Mouse (Mus musculus): ENCODE data around the gene Park7. TPM values are rescaled to one million over a fixed set of nuclear protein-coding genes. Genes with fewer than 3 reads are reported as not detected.

Gene Park7
- 100 to 1,000 TPM; 253 to 269 TPM for total RNA-seq (2021)
- long read RNA-seq, transcript Park7-204 (7 exons, 882 nt), result minor isoform, 6 of 497 reads
- long read RNA-seq, transcript Park7-201 (7 exons, 908 nt), result major isoform, 414 of 497 reads
- long read RNA-seq, partial matches to known transcripts, result 18 of 497 reads
- long read RNA-seq, other reads (novel, unspliced or antisense), result 56 of 497 reads

- DNase-seq (ENCODE audit: low spot score in 2 of 2), result peak; percentile 95 to 98
These were observed at the start of gene Park7, which contains the start of gene Tnfrsf9 for GRCm38 (mm10) chr4:150914290-150914733. TSS of gene Park7 (minus strand) at chr4:150914437. TSS of gene Tnfrsf9 (plus strand) at chr4:150914562.

GRCm38 (mm10) chr4:150963711-150964110, 49.5 kb upstream of the Park7 start:
- DNase-seq (ENCODE audit: low spot score in 2 of 2), result no peak

GRCm38 (mm10) chr4:150962231-150962630, 48.0 kb upstream of the Park7 start:
- no peak for DNase-seq (ENCODE audit: low spot score in 2 of 2)

- DNase-seq (ENCODE audit: low spot score in 2 of 2), result no peak
These were observed 44.3 kb upstream of the Park7 start for GRCm38 (mm10) chr4:150958536-150958935.

- DNase-seq (ENCODE audit: low spot score in 2 of 2), result no peak
These were observed 42.8 kb upstream of the Park7 start for GRCm38 (mm10) chr4:150957106-150957458.

GRCm38 (mm10) chr4:150956369-150957105, 42.3 kb upstream of the Park7 start:
- peak; percentile 30 for DNase-seq (ENCODE audit: low spot score in 2 of 2)

- no peak for DNase-seq (ENCODE audit: low spot score in 2 of 2)
These were observed 36.7 kb upstream of the Park7 start for GRCm38 (mm10) chr4:150950972-150951371.

- no peak for DNase-seq (ENCODE audit: low spot score in 2 of 2)
These were observed 30.5 kb upstream of the Park7 start for GRCm38 (mm10) chr4:150944707-150945106.

- no peak for DNase-seq (ENCODE audit: low spot score in 2 of 2)
These were observed 25.9 kb upstream of the Park7 start for GRCm38 (mm10) chr4:150939991-150940651.

GRCm38 (mm10) chr4:150938063-150938452, 23.8 kb upstream of the Park7 start:
- no peak for DNase-seq (ENCODE audit: low spot score in 2 of 2)

GRCm38 (mm10) chr4:150937293-150938062, 23.2 kb upstream of the Park7 start:
- DNase-seq (ENCODE audit: low spot score in 2 of 2), result peak; percentile 26 to 33

GRCm38 (mm10) chr4:150933503-150933902, 19.3 kb upstream of the Park7 start:
- no peak for DNase-seq (ENCODE audit: low spot score in 2 of 2)

- no peak for DNase-seq (ENCODE audit: low spot score in 2 of 2)
These were observed 13.6 kb upstream of the Park7 start for GRCm38 (mm10) chr4:150927789-150928188.

GRCm38 (mm10) chr4:150926924-150927705, 12.9 kb upstream of the Park7 start:
- no peak for DNase-seq (ENCODE audit: low spot score in 2 of 2)

- DNase-seq (ENCODE audit: low spot score in 2 of 2), result no peak
These were observed 11.7 kb upstream of the Park7 start for GRCm38 (mm10) chr4:150925923-150926322.

- no peak for DNase-seq (ENCODE audit: low spot score in 2 of 2)
These were observed 10.7 kb upstream of the Park7 start for GRCm38 (mm10) chr4:150924936-150925335.

GRCm38 (mm10) chr4:150924308-150924707, 10.1 kb upstream of the Park7 start:
- no peak for DNase-seq (ENCODE audit: low spot score in 2 of 2)

- no peak for DNase-seq (ENCODE audit: low spot score in 2 of 2)
These were observed 7.0 kb upstream of the Park7 start for GRCm38 (mm10) chr4:150921206-150921605.

- no peak for DNase-seq (ENCODE audit: low spot score in 2 of 2)
These were observed 3.2 kb upstream of the Park7 start for GRCm38 (mm10) chr4:150917336-150918027.

Measured in layer of hippocampus, postnatal 10 days (tissue).